Mouse (Mus musculus): Measurements from ENCODE around the gene Gcnt4.

The Gcnt4 gene

GRCm38 (mm10) chr13:96993291-96993989, 69.0 kb downstream of the Gcnt4 start:
- DNase-seq (ENCODE audit: low spot score), result no peak

GRCm38 (mm10) chr13:96995243-96995642, 70.8 kb downstream of the Gcnt4 start:
- DNase-seq (ENCODE audit: low spot score), result no peak

DNA sequence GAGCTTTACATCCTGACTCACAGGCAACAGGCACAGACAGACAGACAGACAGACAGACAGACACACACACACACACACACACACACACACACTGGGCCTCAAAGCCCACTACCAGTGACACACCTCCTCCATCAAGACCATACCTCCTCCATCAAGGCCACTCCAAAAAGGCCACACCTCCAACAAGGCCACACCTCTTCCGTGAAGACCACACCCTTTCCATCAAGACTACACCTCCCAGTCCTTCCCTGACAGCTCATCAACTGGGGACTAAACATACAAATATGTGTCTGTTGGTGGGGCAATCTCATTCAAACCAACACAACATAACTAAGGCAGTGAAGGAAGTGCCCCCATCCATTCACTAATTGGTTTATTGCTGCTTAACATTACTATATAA, 72.6 kb downstream of the Gcnt4 start:
- DNase-seq (ENCODE audit: low spot score), result no peak

Measured in urinary bladder, postnatal 14 days (tissue).